Mouse (Mus musculus) naive thymus-derived CD4-positive, alpha-beta T cell, adult 2 months (primary cell): ENCODE data around the gene Fnip2.

Experiments
- DNase-seq: peaks from one replicate; pipeline ENCODE4 v3.0.0-alpha.2; 2011; ENCODE audit warnings: low read depth

The Fnip2 gene

GRCm38 (mm10) chr3:79411666-79412065, 155.9 kb downstream of the Fnip2 start:
- no peak for DNase-seq

- DNase-seq, result no peak
Measured at GRCm38 (mm10) chr3:79410629-79410995, 157.0 kb downstream of the Fnip2 start.

GRCm38 (mm10) chr3:79409927-79410628, 157.5 kb downstream of the Fnip2 start:
- DNase-seq, result no peak

- DNase-seq, result no peak
Measured at GRCm38 (mm10) chr3:79408546-79408945, 159.1 kb downstream of the Fnip2 start.
